Mouse (Mus musculus) limb, embryonic 11.5 days (tissue): ENCODE measurements at regions not wholly inside any gene's neighbourhood (a gene's known extent, or its start where the extent isn't known, plus 50 kb on each side); places are given as distances from the start of the nearest gene placed in this dataset.

Experiments
- ATAC-seq: fragments of 200-750 bp; cut with Nextera tagmentation; 2 replicates; pipeline ENCODE4 v1.8.0; 2017; ENCODE audit warnings: low read depth; ENCODE audit not compliant: insufficient number of reproducible peaks, low FRiP score, low TSS enrichment
- DNase-seq: peaks from one replicate; pipeline ENCODE4 v3.0.0-alpha.2; 2015; ENCODE audit warnings: low spot score
- H3K27ac ChIP-seq: fragments of 300-500 bp; sonication (generic); replicated peaks from 2 replicates; pipeline ENCODE4 v1.5.1; 2014; ENCODE audit warnings: low read depth, mild to moderate bottlenecking, low read length
- H3K27me3 ChIP-seq: fragments of 300-500 bp; sonication (generic); 2 replicates; pipeline ENCODE4 v1.6.1; 2014; ENCODE audit warnings: mild to moderate bottlenecking, low read length, mixed read lengths; ENCODE audit not compliant: control insufficient read depth, insufficient read depth
- H3K36me3 ChIP-seq: fragments of 300-500 bp; sonication (generic); 2 replicates; pipeline ENCODE4 v1.6.1; 2014; ENCODE audit warnings: mild to moderate bottlenecking, low read length, moderate library complexity, mixed read lengths; ENCODE audit not compliant: control insufficient read depth, insufficient read depth
- H3K4me1 ChIP-seq: fragments of 300-500 bp; sonication (generic); 2 replicates; pipeline ENCODE4 v1.6.1; 2014; ENCODE audit warnings: low read length, mixed read lengths; ENCODE audit not compliant: control insufficient read depth, insufficient read depth
- H3K4me2 ChIP-seq: fragments of 300-500 bp; sonication (generic); 2 replicates; pipeline ENCODE4 v1.6.1; 2014; ENCODE audit warnings: low read depth, mild to moderate bottlenecking, moderate library complexity; ENCODE audit not compliant: severe bottlenecking
- H3K4me3 ChIP-seq: fragments of 300-500 bp; sonication (generic); 2 replicates; pipeline ENCODE4 v1.5.1; 2014; ENCODE audit warnings: low read depth, low read length
- H3K9ac ChIP-seq: fragments of 300-500 bp; sonication (generic); 2 replicates; pipeline ENCODE4 v1.6.1; 2014; ENCODE audit warnings: mild to moderate bottlenecking, low read length
- H3K9me3 ChIP-seq: fragments of 300-500 bp; sonication (generic); 2 replicates; pipeline ENCODE4 v1.6.1; 2016; ENCODE audit warnings: low read length; ENCODE audit not compliant: control insufficient read depth
- WGBS: fragments of 180-500 bp; shearing (Covaris S2); extraction: QIAGEN DNeasy Blood & Tissue Kit; methylation state at CpG from one replicate; pipeline ENCODE4 v1.1.7; 2014; 5-methylcytosine and 5-hydroxymethylcytosine counted together

GRCm38 (mm10) chr1:191465723-191466122, 62.7 kb upstream of the Ppp2r5a start:
- Histone ChIP-seq H3K9me3 (no peaks in the 10 kb centered on the region), H3K4me2 (no peak overlapping the region), H3K4me1 (peaks cover 8% of the 10 kb centered on the region), H3K27ac (no peak overlapping the region), H3K9ac (no peak overlapping the region), H3K4me3 (no peak overlapping the region), H3K27me3 (no peaks in the 10 kb centered on the region), H3K36me3 (no peaks in the 10 kb centered on the region)
- no peak for DNase-seq
- ATAC-seq = no peak
- 86% methylated on average over 4 of the region's 4 CpGs for WGBS

DNA sequence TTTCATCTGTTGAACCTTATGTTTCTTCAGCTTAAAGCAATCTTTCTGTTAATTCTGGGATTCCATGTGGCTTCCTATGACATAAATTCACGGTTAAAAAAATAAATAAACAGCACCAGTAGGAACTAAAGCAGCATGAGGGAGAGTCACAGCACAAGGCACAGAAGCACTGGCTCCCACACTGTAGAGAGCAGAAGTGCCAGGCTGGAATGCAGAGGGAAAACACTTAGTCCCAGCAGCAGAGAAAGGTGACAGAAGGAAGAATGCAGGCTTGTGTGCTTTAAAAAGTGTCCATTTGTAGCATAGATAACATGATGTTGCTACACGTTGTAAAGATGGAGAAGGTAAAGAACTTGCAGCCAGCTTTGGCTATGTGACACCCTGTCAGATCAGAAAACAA, 62.1 kb upstream of the Ppp2r5a start:
- Histone ChIP-seq H3K4me2 (no peak overlapping the region), H3K36me3 (no peaks in the 10 kb centered on the region), H3K4me3 (no peak overlapping the region), H3K27me3 (no peaks in the 10 kb centered on the region), H3K9ac (no peak overlapping the region), H3K27ac (no peak overlapping the region), H3K4me1 (peaks cover 8% of the 10 kb centered on the region), H3K9me3 (no peaks in the 10 kb centered on the region)
- 66% methylated on average over 2 of the region's 2 CpGs for WGBS
- ATAC-seq = no peak
- DNase-seq = no peak

GRCm38 (mm10) chr1:191461811-191462491, 58.9 kb upstream of the Ppp2r5a start:
- 6% methylated on average over 9 of the region's 9 CpGs for WGBS
- peaks cover 8% of the 10 kb centered on the region for H3K4me1 ChIP-seq

GRCm38 (mm10) chr1:191459066-191459465, 56.0 kb upstream of the Ppp2r5a start:
- no peak for DNase-seq
- peaks cover 8% of the 10 kb centered on the region for H3K4me1 ChIP-seq
- H3K9ac ChIP-seq = no peak overlapping the region
- ATAC-seq = no peak
- H3K4me3 ChIP-seq = no peak overlapping the region
- no peaks in the 10 kb centered on the region for H3K9me3 ChIP-seq
- no peak overlapping the region for H3K27ac ChIP-seq
- WGBS = 77% methylated on average over 5 of the region's 5 CpGs
- no peaks in the 10 kb centered on the region for H3K36me3 ChIP-seq
- no peak overlapping the region for H3K4me2 ChIP-seq
- no peaks in the 10 kb centered on the region for H3K27me3 ChIP-seq

More at GRCm38 (mm10) chr1:191461811-191462491, 58.9 kb upstream of the Ppp2r5a start:
- Histone ChIP-seq H3K27me3 (no peaks in the 10 kb centered on the region), H3K9me3 (no peaks in the 10 kb centered on the region), H3K36me3 (no peaks in the 10 kb centered on the region), H3K4me2 (no peak overlapping the region; the same call in 1 of the 2 replicates), H3K27ac (peak overlapping the region; percentile 25; the same call in 1 of the 2 replicates), H3K4me3 (no peak overlapping the region), H3K9ac (peak overlapping the region; percentile 17)
- ATAC-seq (peak; percentile 78; the same call in 1 of the 2 replicates), DNase-seq (peak; percentile 60)

DNA sequence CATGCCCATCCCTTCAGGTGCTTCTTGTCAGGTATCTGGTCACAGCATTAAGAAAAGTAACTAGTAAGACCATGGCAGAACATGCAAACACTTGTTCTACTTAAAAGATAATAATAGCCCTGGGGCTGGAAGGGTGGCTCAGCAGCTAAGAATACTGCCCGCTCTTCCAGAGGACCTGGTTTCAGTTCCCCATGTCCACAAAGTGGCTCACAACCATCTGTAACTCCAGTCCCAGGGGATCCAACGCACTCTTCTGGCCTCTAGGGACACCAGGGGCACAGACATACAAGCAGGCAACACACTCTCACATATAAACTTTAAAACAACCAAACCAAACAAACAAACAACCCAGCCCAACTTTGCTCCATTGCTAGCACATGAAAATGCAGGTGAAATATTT, 55.2 kb upstream of the Ppp2r5a start:
- DNase-seq = no peak
- 76% methylated on average over 2 of the region's 2 CpGs for WGBS
- Histone ChIP-seq H3K4me3 (no peak overlapping the region), H3K27me3 (no peaks in the 10 kb centered on the region), H3K9ac (no peak overlapping the region), H3K36me3 (no peaks in the 10 kb centered on the region), H3K9me3 (no peaks in the 10 kb centered on the region), H3K4me1 (peaks cover 8% of the 10 kb centered on the region), H3K27ac (no peak overlapping the region), H3K4me2 (no peak overlapping the region)
- no peak for ATAC-seq

- H3K4me2 ChIP-seq = no peak overlapping the region
- H3K4me3 ChIP-seq = no peak overlapping the region
- H3K4me1 ChIP-seq = peaks cover 6% of the 10 kb centered on the region
- H3K27ac ChIP-seq = no peak overlapping the region
- H3K9ac ChIP-seq = no peak overlapping the region
- ATAC-seq (no peak), DNase-seq (no peak)
- H3K9me3 ChIP-seq = no peaks in the 10 kb centered on the region
- H3K27me3 ChIP-seq = no peaks in the 10 kb centered on the region
- WGBS = 67% methylated on average over 4 of the region's 4 CpGs
- no peaks in the 10 kb centered on the region for H3K36me3 ChIP-seq
Observed at GRCm38 (mm10) chr1:191457103-191457502, 54.0 kb upstream of the Ppp2r5a start.

GRCm38 (mm10) chr1:191454604-191455003, 51.5 kb upstream of the Ppp2r5a start:
- H3K9ac ChIP-seq = no peak overlapping the region
- DNase-seq (no peak), ATAC-seq (no peak)
- H3K4me3 ChIP-seq = no peak overlapping the region
- no peak overlapping the region for H3K4me2 ChIP-seq
- H3K4me1 ChIP-seq = no peaks in the 10 kb centered on the region
- 30% methylated on average over 3 of the region's 3 CpGs for WGBS
- no peaks in the 10 kb centered on the region for H3K36me3 ChIP-seq
- H3K27me3 ChIP-seq = no peaks in the 10 kb centered on the region
- no peaks in the 10 kb centered on the region for H3K9me3 ChIP-seq
- no peak overlapping the region for H3K27ac ChIP-seq

- Histone ChIP-seq H3K4me2 (no peak overlapping the region), H3K4me1 (no peaks in the 10 kb centered on the region), H3K9me3 (no peaks in the 10 kb centered on the region), H3K27ac (no peak overlapping the region), H3K27me3 (no peaks in the 10 kb centered on the region), H3K4me3 (no peak overlapping the region), H3K36me3 (no peaks in the 10 kb centered on the region), H3K9ac (no peak overlapping the region)
- WGBS = 85% methylated on average over 3 of the region's 3 CpGs
- no peak for DNase-seq
- no peak for ATAC-seq
Observed at GRCm38 (mm10) chr1:191453589-191453988, 50.5 kb upstream of the Ppp2r5a start.
